Mouse (Mus musculus) induced T-regulatory cell, adult 2 months (primary cell): ENCODE data around the gene Foxn3.

ENCODE experiments used
- DNase-seq: peaks from one replicate; pipeline ENCODE4 v3.0.0-alpha.2; 2012; ENCODE audit warnings: low read depth

Foxn3 gene

GRCm38 (mm10) chr12:99466426-99466825 lies 97.0 kb downstream of the Foxn3 start:
- no peak for DNase-seq

GRCm38 (mm10) chr12:99464291-99464690 lies 99.1 kb downstream of the Foxn3 start:
- no peak for DNase-seq

- no peak for DNase-seq
Measured at GRCm38 (mm10) chr12:99462846-99463245, 100.5 kb downstream of the Foxn3 start.

- DNase-seq = peak; percentile 27
Measured at GRCm38 (mm10) chr12:99462302-99462701, 101.1 kb downstream of the Foxn3 start.

- no peak for DNase-seq
Measured at GRCm38 (mm10) chr12:99457521-99458205, 105.7 kb downstream of the Foxn3 start.

- no peak for DNase-seq
Measured at GRCm38 (mm10) chr12:99455580-99455979, 107.8 kb downstream of the Foxn3 start.

- no peak for DNase-seq
Measured at GRCm38 (mm10) chr12:99454394-99454793, 109.0 kb downstream of the Foxn3 start.

- no peak for DNase-seq
Measured at GRCm38 (mm10) chr12:99453797-99454196, 109.6 kb downstream of the Foxn3 start.

- DNase-seq = no peak
Measured at GRCm38 (mm10) chr12:99450076-99450475, 113.3 kb downstream of the Foxn3 start.

- DNase-seq = no peak
Measured at GRCm38 (mm10) chr12:99447791-99448190, 115.6 kb downstream of the Foxn3 start.

- DNase-seq = no peak
Measured at GRCm38 (mm10) chr12:99445018-99445674, 118.2 kb downstream of the Foxn3 start.

GRCm38 (mm10) chr12:99442819-99443218 lies 120.6 kb downstream of the Foxn3 start:
- DNase-seq = no peak

- no peak for DNase-seq
Measured at GRCm38 (mm10) chr12:99440953-99441352, 122.4 kb downstream of the Foxn3 start.

GRCm38 (mm10) chr12:99440022-99440421 lies 123.4 kb downstream of the Foxn3 start:
- no peak for DNase-seq

GRCm38 (mm10) chr12:99435189-99435588 lies 128.2 kb downstream of the Foxn3 start:
- no peak for DNase-seq

GRCm38 (mm10) chr12:99433402-99433801 lies 130.0 kb downstream of the Foxn3 start:
- DNase-seq = no peak

GRCm38 (mm10) chr12:99431541-99431940 lies 131.8 kb downstream of the Foxn3 start:
- DNase-seq = no peak

GRCm38 (mm10) chr12:99430992-99431391 lies 132.4 kb downstream of the Foxn3 start:
- DNase-seq = peak; percentile 39

- DNase-seq = no peak
Measured at GRCm38 (mm10) chr12:99429101-99429500, 134.3 kb downstream of the Foxn3 start.

- no peak for DNase-seq
Measured at GRCm38 (mm10) chr12:99426207-99426916, 137.0 kb downstream of the Foxn3 start.

- no peak for DNase-seq
Measured at GRCm38 (mm10) chr12:99419396-99419760, 144.0 kb downstream of the Foxn3 start.

- no peak for DNase-seq
Measured at GRCm38 (mm10) chr12:99418476-99419395, 144.6 kb downstream of the Foxn3 start.
